Mouse (Mus musculus) cerebellum, adult 2 months (tissue): Measurements from ENCODE around the gene Prdm4. TPM values are rescaled to one million over a fixed set of nuclear protein-coding genes. Genes with fewer than 3 reads are reported as not detected.

ENCODE experiments used
- DNase-seq, 2 experiments: peaks; one replicate each; pipeline ENCODE4 v3.0.0; 2021
- H3K27ac ChIP-seq: fragments of 200-500 bp; 2 replicates; pipeline ENCODE4 v1.5.1; 2012; ENCODE audit warnings: low read length, control low read depth, inconsistent platforms; ENCODE audit not compliant: insufficient read depth
- H3K27me3 ChIP-seq: fragments of 200-500 bp; 2 replicates; pipeline ENCODE4 v1.6.1; 2012; ENCODE audit warnings: inconsistent platforms, mild to moderate bottlenecking, low read length, moderate library complexity; ENCODE audit not compliant: control insufficient read depth, insufficient read depth
- H3K4me1 ChIP-seq: fragments of 200-500 bp; 2 replicates; pipeline ENCODE4 v1.6.1; 2011; ENCODE audit warnings: low read length; ENCODE audit not compliant: control insufficient read depth, insufficient read depth
- H3K4me3 ChIP-seq: fragments of 200-500 bp; replicated peaks from 2 replicates; pipeline ENCODE3; 2011; ENCODE audit warnings: mild to moderate bottlenecking, low read depth, low read length, control low read depth; ENCODE audit not compliant: insufficient read depth
- CTCF ChIP-seq: fragments of 200-500 bp; IDR thresholded peaks from 2 replicates; pipeline ENCODE4 v1.5.1; 2011; ENCODE audit warnings: low read depth, mild to moderate bottlenecking, control low read depth, low read length, moderate library complexity, borderline replicate concordance; ENCODE audit not compliant: insufficient read depth
- POLR2A ChIP-seq: fragments of 200-500 bp; IDR thresholded peaks from 2 replicates; pipeline ENCODE4 v1.6.1; 2011; ENCODE audit warnings: low read length, control low read depth, borderline replicate concordance; ENCODE audit not compliant: insufficient read depth
- WGBS: fragments of 180-500 bp; shearing (Covaris S2); methylation state at CpG from one replicate; pipeline ENCODE4 v1.1.7; 2018; 5-methylcytosine and 5-hydroxymethylcytosine counted together
- polyA plus RNA-seq: library from polyadenylated mRNA; depleted of rRNA; stranded (reverse); fragments of >200 nt; gene quantifications from 2 replicates; pipeline ENCODE4 v1.2.3, GENCODE M21; 2012; rRNA removed

Gene Prdm4
- polyA plus RNA-seq, 1 experiment: 27.8 TPM

DNA sequence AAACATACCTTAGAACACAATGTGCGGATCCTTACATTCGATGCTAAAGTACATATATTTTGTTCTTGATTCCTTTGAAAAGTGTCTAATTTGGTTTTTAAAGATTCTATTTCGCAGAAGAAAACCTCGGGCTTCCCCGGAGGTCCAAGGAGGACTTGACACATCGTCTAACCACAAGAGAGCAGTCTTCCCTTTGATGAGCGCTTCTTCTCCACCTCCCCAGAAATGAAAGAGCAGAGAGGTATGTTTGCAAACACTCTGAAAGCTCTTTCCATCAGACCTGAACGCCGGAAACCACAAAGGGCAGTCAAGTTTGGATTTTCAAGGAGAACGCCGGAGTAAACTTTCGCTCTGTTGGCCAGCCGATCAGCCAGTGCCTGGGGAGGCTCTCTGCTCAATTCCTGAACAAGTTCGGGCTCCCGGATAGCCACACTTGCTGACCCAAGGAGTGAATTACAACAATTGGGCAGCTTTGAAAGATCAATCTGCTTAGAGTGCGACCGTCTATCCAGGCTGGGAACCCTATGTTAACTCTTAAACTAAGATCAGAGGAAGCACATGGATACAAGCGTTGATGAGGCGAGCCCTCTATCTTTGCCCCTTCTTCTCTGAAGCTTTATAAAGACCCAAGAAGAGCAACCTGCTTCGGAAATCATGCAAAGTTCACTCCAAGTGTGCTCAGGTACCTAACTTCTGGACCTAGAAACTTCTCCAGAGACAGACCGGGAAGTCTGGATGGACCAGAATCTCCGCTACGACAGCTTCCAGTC lies 10.9 kb upstream of the Prdm4 start, which contains the start of gene Ascl4:
Gene Ascl4 (plus strand): TSS at position 6 of the 770 bp plus-strand sequence.
- DNase-seq: peak; percentile 31 to 40
- no peaks in the 10 kb centered on the region for H3K27me3 ChIP-seq
- TF ChIP-seq CTCF (no peak; the same call in 1 of the 2 replicates), POLR2A (no peak)
- peak within 1 kb of the TSS; percentile 0; the same call in 1 of the 2 replicates for H3K27ac ChIP-seq
- 2% methylated on average over 23 of the region's 23 CpGs for WGBS
- H3K4me3 ChIP-seq: peak within 1 kb of the TSS; percentile 67
- peaks cover 9% of the 10 kb centered on the region; the same call in 1 of the 2 replicates for H3K4me1 ChIP-seq

DNA sequence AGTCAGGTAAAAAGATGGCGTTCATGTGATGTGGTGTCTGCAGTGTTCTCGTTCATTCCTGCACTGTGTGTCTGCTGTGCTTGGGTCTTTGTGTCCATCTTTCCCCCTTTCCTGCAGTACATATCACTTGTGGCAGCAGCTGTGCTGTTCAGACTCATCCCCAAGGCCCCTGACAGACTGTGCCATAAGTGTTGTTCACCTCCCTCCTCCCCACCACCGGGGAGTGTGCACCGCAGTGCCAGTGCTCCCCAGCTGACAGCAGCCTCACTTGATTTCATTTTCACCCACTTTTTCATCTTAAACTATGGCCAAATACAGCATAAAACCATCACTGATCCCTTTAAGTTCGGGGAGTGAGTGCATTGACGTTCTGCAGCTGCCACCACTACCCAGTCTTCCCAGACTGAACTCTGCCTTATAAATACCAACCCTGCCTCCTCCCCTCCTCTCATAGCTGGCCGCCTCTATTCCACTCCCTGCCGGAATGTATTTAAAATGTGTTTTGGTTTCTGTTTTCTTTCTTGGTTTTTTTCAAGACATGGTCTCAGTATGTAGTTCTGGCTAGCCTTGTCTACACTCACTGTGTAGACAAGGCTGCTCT lies 37.0 kb downstream of the Prdm4 start:
- TF ChIP-seq POLR2A (no peak), CTCF (no peak)
- DNase-seq: no peak
- no peaks in the 10 kb centered on the region for H3K27me3 ChIP-seq
- 92% methylated on average over 8 of the region's 8 CpGs for WGBS
- no peaks in the 10 kb centered on the region; the same call in 1 of the 2 replicates for H3K4me1 ChIP-seq
- H3K4me3 ChIP-seq: no peak overlapping the region
- H3K27ac ChIP-seq: no peak overlapping the region

DNA sequence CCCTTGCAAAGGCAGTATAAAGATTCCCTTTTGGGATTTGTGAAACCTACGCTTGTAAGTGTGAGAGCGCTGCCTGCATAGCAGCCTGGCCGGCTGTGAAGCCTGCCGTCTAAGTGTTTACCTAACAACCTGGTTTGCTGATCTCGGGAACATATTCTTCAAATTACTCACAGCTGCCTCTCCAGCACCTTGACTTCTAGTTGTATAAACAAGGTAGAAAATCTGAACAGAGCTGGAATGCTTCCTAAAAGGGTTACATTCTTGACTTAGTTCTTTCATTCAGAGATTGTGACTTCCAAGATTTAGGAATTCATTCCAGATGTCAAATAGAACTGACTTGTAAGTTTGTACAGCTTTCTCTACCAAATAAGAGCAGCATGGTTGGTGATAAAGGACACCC lies 41.1 kb downstream of the Prdm4 start:
- 96% methylated on average over 5 of the region's 5 CpGs for WGBS
- no peaks in the 10 kb centered on the region; the same call in 1 of the 2 replicates for H3K4me1 ChIP-seq
- H3K4me3 ChIP-seq: no peak overlapping the region
- DNase-seq: no peak
- H3K27ac ChIP-seq: no peak overlapping the region
- H3K27me3 ChIP-seq: no peaks in the 10 kb centered on the region
- TF ChIP-seq CTCF: no peak
- TF ChIP-seq POLR2A: no peak

DNA sequence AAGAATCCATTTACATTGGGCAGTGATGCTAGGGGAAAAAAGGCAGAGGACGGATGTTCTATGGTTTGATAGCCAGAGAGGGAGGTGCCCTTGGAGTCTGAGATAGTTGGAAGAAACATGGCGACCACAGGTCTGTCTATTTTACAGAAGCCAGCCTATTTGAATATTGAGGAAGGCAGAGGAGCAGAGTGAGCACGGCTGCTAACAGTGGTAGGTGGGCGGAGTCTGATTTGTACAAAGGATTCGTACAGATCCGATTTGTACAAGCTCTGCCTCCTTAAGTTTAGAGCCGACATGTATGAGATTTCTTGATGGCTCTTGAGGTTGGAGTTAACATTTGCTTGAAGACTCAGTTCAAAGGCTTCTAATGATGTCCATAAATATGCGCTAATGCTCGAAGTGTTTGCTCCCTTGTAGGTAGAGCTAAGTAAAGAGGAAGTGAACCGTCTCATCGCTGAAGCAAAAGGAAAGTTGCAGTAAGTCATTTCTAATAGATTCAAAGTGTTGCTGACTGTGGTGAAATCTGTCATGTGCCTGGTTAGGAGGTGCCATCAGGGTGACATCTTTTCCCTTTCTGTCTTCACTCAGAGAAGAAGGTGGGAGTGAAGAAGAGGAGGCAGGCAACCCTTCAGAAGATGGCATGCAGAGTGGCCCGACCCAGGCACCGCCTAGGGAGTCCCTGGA lies 42.9 kb downstream of the Prdm4 start:
- Histone ChIP-seq H3K27me3 (no peaks in the 10 kb centered on the region), H3K27ac (no peak overlapping the region), H3K4me1 (no peaks in the 10 kb centered on the region), H3K4me3 (no peak overlapping the region)
- no peak for TF ChIP-seq CTCF
- TF ChIP-seq POLR2A: no peak
- WGBS: 86% methylated on average over 13 of the region's 13 CpGs
- no peak for DNase-seq

DNA sequence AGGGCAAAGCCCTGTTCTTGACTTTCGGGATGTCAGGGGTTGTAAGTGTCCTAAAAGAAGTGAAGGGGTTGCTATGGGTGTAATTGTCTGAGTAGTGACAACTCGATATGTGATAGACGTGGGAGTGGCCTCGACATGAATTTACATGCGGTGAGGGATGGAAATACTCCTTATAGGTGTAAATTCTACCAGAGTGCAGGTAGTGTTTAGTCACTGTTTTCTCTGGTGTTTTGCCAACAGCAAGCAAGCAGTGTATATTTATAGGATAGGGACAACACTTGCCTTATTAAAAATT lies 44.5 kb downstream of the Prdm4 start:
- TF ChIP-seq POLR2A (no peak), CTCF (no peak)
- H3K4me3 ChIP-seq: peak overlapping the region; percentile 88
- H3K27me3 ChIP-seq: no peaks in the 10 kb centered on the region
- H3K27ac ChIP-seq: no peak overlapping the region
- no peak for DNase-seq
- H3K4me1 ChIP-seq: no peaks in the 10 kb centered on the region
- WGBS: under 1% methylated on average over 5 of the region's 5 CpGs

DNA sequence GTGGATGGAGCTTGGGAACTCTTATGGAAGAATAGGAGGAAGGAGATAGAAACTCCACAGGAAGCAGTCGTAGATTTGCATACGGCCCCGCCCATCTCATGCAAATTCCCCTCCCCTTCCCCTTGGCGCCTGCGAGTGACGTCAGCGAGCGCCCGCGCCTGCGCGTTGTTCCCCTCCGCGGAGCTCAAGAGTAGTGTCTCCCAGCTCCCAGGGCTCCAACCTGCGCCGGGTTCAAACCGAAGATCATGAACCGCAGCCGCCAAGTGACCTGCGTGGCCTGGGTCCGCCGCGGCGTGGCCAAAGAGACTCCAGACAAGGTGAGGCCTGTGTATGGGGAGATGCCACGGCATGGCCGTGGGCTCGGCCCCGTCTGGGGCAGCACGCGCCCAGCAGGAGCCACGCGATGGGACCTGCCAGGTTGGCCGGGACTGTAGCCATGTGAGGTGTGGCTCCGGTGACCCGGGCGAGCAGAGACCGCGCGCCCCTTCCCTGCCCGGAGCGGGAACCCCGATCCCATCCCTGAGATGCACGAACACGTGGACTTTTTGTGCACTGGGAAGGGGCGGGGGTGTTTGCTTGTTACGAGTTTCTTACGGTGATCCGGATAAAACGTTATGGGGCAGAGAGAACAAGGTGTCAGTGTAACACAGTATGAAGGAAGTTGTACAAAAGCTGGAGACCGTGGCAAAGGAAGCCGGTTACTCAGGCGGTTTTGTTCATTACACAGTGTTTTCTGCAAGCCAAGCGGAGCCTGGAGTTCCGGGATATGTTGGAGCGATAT lies 45.1 kb downstream of the Prdm4 start:
- TF ChIP-seq CTCF: no peak
- peak; percentile 71; the same call in 1 of the 2 replicates for TF ChIP-seq POLR2A
- peak; percentile 90 to 94 for DNase-seq

DNA sequence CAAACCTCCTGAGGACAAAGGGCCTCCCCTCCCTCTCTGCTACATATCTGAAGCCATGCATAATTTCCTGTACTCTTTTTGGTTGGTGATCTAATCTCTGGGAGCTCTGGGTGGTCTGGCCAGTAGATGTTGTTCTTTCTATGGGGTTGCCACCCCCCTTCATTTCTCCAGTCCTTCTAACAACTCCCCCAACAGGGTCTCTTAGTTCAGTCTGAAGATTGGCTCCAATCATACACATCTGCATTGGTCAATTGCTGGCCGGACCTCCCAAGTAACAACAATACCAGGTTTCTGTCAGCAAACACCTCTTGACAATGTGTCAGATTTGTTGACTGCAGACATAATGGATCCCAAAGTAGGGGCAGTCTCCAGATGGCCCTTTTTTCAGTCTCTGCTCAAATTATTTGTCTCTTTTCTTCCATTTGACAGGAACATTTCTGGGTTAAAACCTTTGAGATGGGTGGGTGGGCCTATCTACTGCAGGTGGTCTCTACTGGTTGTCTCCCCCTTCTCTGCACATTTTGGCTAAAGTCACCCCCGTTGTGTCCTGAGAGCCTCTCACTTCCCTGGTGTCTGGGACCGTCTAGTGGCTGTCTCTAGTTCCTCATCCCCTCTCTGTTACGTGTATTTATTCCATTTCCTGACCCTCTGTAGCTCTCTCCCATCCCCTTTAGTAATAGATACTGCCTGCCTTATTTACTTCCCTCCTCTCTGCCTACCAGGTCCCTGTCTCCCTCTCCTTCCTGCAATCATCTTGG lies 70.7 kb downstream of the Prdm4 start:
- H3K27me3 ChIP-seq: no peaks in the 10 kb centered on the region
- no peak overlapping the region for H3K4me3 ChIP-seq
- 81% methylated on average over 4 of the region's 4 CpGs for WGBS
- H3K4me1 ChIP-seq: no peaks in the 10 kb centered on the region
- no peak for DNase-seq
- no peak overlapping the region for H3K27ac ChIP-seq
- TF ChIP-seq POLR2A (no peak), CTCF (no peak)

More for the DNA sequence above, 45.1 kb downstream of the Prdm4 start:
- Histone ChIP-seq H3K27ac (no peak overlapping the region), H3K4me3 (peak overlapping the region; percentile 88), H3K4me1 (no peaks in the 10 kb centered on the region), H3K27me3 (no peaks in the 10 kb centered on the region)
- under 1% methylated on average over 55 of the region's 55 CpGs for WGBS

Other genes starting within 250 kb of the Prdm4 start
- 18.2 and 20.5 TPM in 2 replicates for gene Pwp1, start 87.6 kb downstream of the Prdm4 start, polyA plus RNA-seq
- 0.52 and 0.68 TPM in 2 replicates for gene Ascl4, start 10.5 kb upstream of the Prdm4 start, polyA plus RNA-seq
- 138 and 149 TPM in 2 replicates for gene Rtcb, start 40.7 kb upstream of the Prdm4 start, polyA plus RNA-seq
- 0.11 TPM in 1 of 2 replicates, not detected in the other for gene Bpifc, start 94.8 kb upstream of the Prdm4 start, polyA plus RNA-seq
- 40.8 and 50.5 TPM in 2 replicates for gene Fbxo7, start 104.8 kb upstream of the Prdm4 start, polyA plus RNA-seq